Mouse (Mus musculus) kidney, postnatal 0 days (tissue): ENCODE results near the gene Pde6g. TPM values are rescaled to one million over a fixed set of nuclear protein-coding genes. Genes with fewer than 3 reads are reported as not detected.

ENCODE experiments used
- ATAC-seq: fragments of 200-750 bp; cut with Nextera tagmentation; replicated peaks from 2 replicates; pipeline ENCODE4 v1.8.0; 2017; ENCODE audit warnings: low read depth, moderate number of reproducible peaks, moderate TSS enrichment, moderate library complexity; ENCODE audit not compliant: low FRiP score
- DNase-seq: peaks from one replicate; pipeline ENCODE4 v3.0.0-alpha.2; 2016; ENCODE audit warnings: low spot score
- H3K27ac ChIP-seq: fragments of 300-500 bp; sonication (generic); 2 replicates; pipeline ENCODE4 v1.5.1; 2014; ENCODE audit warnings: mild to moderate bottlenecking
- H3K27me3 ChIP-seq: fragments of 300-500 bp; sonication (generic); 2 replicates; pipeline ENCODE4 v1.6.1; 2014; ENCODE audit warnings: low read length, mixed read lengths; ENCODE audit not compliant: insufficient read depth
- H3K36me3 ChIP-seq: fragments of 300-500 bp; sonication (generic); 2 replicates; pipeline ENCODE4 v1.6.1; 2014; ENCODE audit warnings: low read length, mixed read lengths; ENCODE audit not compliant: insufficient read depth
- H3K4me1 ChIP-seq: fragments of 300-500 bp; sonication (generic); replicated peaks from 2 replicates; pipeline ENCODE4 v1.6.1; 2014; ENCODE audit warnings: antibody characterized with exemption, low read length, mixed read lengths; ENCODE audit not compliant: insufficient read depth
- H3K4me2 ChIP-seq: fragments of 300-500 bp; sonication (generic); 2 replicates; pipeline ENCODE4 v1.6.1; 2014; ENCODE audit warnings: mild to moderate bottlenecking, low read length, moderate library complexity, mixed read lengths
- H3K4me3 ChIP-seq: fragments of 300-500 bp; sonication (generic); replicated peaks from 2 replicates; pipeline ENCODE4 v1.5.1; 2014; ENCODE audit warnings: low read depth, low read length
- H3K9ac ChIP-seq: fragments of 300-500 bp; sonication (generic); 2 replicates; pipeline ENCODE4 v1.6.1; 2014; ENCODE audit warnings: low read depth, low read length
- H3K9me3 ChIP-seq: fragments of 300-500 bp; sonication (generic); replicated peaks from 2 replicates; pipeline ENCODE4 v1.6.1; 2016; ENCODE audit warnings: low read length, inconsistent platforms, mixed read lengths
- CTCF ChIP-seq: IDR thresholded peaks from 2 replicates; pipeline ENCODE4 v1.5.1; 2016; ENCODE audit warnings: antibody characterized with exemption, low read depth, mild to moderate bottlenecking, moderate library complexity
- WGBS: fragments of 180-500 bp; shearing (Covaris S2); extraction: QIAGEN DNeasy Blood & Tissue Kit; methylation state at CpG from one replicate; pipeline ENCODE4 v1.1.7; 2014; 5-methylcytosine and 5-hydroxymethylcytosine counted together
- polyA plus RNA-seq: library from polyadenylated mRNA; unstranded; fragments of >200 nt; fragmentation: Nextera tagmentation; extraction: Ambion mirVana; gene quantifications from 2 replicates; pipeline ENCODE4 v1.2.1, GENCODE M21; 2015

Pde6g gene
- polyA plus RNA-seq, 1 experiment from 2014 or later, result 0.17 TPM

GRCm38 (mm10) chr11:120447179-120447578, 6.1 kb downstream of the Pde6g start:
- H3K9me3 ChIP-seq, result no peaks in the 10 kb centered on the region
- 52% methylated on average over 7 of the region's 7 CpGs for WGBS
- H3K4me1 ChIP-seq, result no peaks in the 10 kb centered on the region; the same call in 1 of the 2 replicates
- no peaks in the 10 kb centered on the region for H3K36me3 ChIP-seq
- TF ChIP-seq CTCF, result no peak
- ATAC-seq (no peak), DNase-seq (no peak)
- H3K4me2 ChIP-seq, result no peak overlapping the region
- H3K27me3 ChIP-seq, result no peaks in the 10 kb centered on the region
- no peak overlapping the region for H3K4me3 ChIP-seq
- no peak overlapping the region for H3K9ac ChIP-seq
- no peak overlapping the region for H3K27ac ChIP-seq

- Histone ChIP-seq H3K4me3 (no peak overlapping the region), H3K4me2 (no peak overlapping the region), H3K27ac (no peak overlapping the region), H3K27me3 (no peaks in the 10 kb centered on the region), H3K9me3 (no peaks in the 10 kb centered on the region), H3K9ac (no peak overlapping the region), H3K4me1 (no peaks in the 10 kb centered on the region; the same call in 1 of the 2 replicates), H3K36me3 (no peaks in the 10 kb centered on the region)
- WGBS, result 56% methylated on average over 3 of the region's 3 CpGs
- TF ChIP-seq CTCF, result no peak
- ATAC-seq (no peak), DNase-seq (no peak)
Observed at GRCm38 (mm10) chr11:120445475-120445874, 7.8 kb downstream of the Pde6g start.

GRCm38 (mm10) chr11:120444106-120444505, 9.2 kb downstream of the Pde6g start:
- H3K9me3 ChIP-seq, result no peaks in the 10 kb centered on the region
- H3K9ac ChIP-seq, result no peak overlapping the region
- ATAC-seq (no peak), DNase-seq (no peak)
- no peak overlapping the region for H3K4me2 ChIP-seq
- no peaks in the 10 kb centered on the region; the same call in 1 of the 2 replicates for H3K4me1 ChIP-seq
- no peak for TF ChIP-seq CTCF
- no peaks in the 10 kb centered on the region for H3K36me3 ChIP-seq
- H3K4me3 ChIP-seq, result no peak overlapping the region
- no peaks in the 10 kb centered on the region for H3K27me3 ChIP-seq
- WGBS, result 68% methylated on average over 6 of the region's 6 CpGs
- no peak overlapping the region for H3K27ac ChIP-seq

GRCm38 (mm10) chr11:120442765-120443280, 10.5 kb downstream of the Pde6g start:
- DNase-seq (no peak), ATAC-seq (no peak)
- Histone ChIP-seq H3K4me1 (no peaks in the 10 kb centered on the region), H3K27me3 (no peaks in the 10 kb centered on the region), H3K4me2 (no peak overlapping the region), H3K9me3 (no peaks in the 10 kb centered on the region), H3K9ac (no peak overlapping the region), H3K27ac (no peak overlapping the region), H3K36me3 (no peaks in the 10 kb centered on the region), H3K4me3 (no peak overlapping the region)
- no peak for TF ChIP-seq CTCF
- 88% methylated on average over 3 of the region's 3 CpGs for WGBS

GRCm38 (mm10) chr11:120442344-120442743, 11.0 kb downstream of the Pde6g start, which contains the start of gene Tspan10:
TSS of gene Tspan10 (plus strand) at chr11:120442644.
- Histone ChIP-seq H3K27ac (no peak within 1 kb of the TSS), H3K36me3 (no peaks in the 10 kb centered on the region), H3K4me3 (no peak within 1 kb of the TSS), H3K4me2 (no peak within 1 kb of the TSS), H3K9ac (no peak within 1 kb of the TSS), H3K27me3 (no peaks in the 10 kb centered on the region), H3K9me3 (no peaks in the 10 kb centered on the region), H3K4me1 (no peaks in the 10 kb centered on the region)
- ATAC-seq (no peak), DNase-seq (no peak)
- TF ChIP-seq CTCF, result no peak
- WGBS, result 96% methylated on average over 3 of the region's 3 CpGs

- no peaks in the 10 kb centered on the region for H3K9me3 ChIP-seq
- H3K27me3 ChIP-seq, result no peaks in the 10 kb centered on the region
- peaks cover 6% of the 10 kb centered on the region for H3K4me1 ChIP-seq
- ATAC-seq (no peak), DNase-seq (no peak)
- 25% methylated on average over 12 of the region's 12 CpGs for WGBS
- H3K9ac ChIP-seq, result peak overlapping the region; percentile 95
- peak overlapping the region; percentile 96 for H3K4me3 ChIP-seq
- H3K36me3 ChIP-seq, result peaks cover 6% of the 10 kb centered on the region; the same call in 1 of the 2 replicates
- peak overlapping the region; percentile 79; the same call in 1 of the 2 replicates for H3K27ac ChIP-seq
- peak overlapping the region; percentile 71 for H3K4me2 ChIP-seq
- TF ChIP-seq CTCF, result no peak; the same call in 1 of the 2 replicates
Observed at GRCm38 (mm10) chr11:120437857-120438385, 15.4 kb downstream of the Pde6g start.
